Mouse (Mus musculus): ENCODE results near the gene Ppp1r12b.

DNA sequence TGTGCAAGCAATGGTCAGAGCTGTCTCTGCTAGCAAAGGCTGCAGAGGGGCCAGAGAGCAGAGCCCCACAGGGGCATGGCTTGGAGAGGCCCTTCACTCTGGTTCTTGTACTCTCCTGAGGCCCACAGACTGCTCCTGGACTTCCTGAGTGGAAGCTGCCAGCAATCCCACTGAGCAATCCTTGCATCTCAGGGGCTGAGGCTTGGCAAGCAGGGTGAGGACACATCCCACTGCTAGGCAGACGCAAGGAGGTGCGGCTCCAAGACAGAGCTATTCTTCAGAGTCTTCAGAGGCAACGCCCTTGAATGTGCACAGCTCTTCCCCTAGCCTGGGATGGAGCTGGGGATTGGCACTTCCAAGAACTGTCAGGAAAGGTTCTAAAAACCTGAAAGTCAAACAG is 198.5 kb downstream of the Ppp1r12b start:
- TF ChIP-seq POLR2A (IDR thresholded peaks at IDR 0.05; ENCODE audit: low read depth, low read length) (no peak), CTCF (IDR thresholded peaks at IDR 0.05; ENCODE audit: extremely low read depth, insufficient read depth, insufficient read length, insufficient replicate concordance) (no peak)

Measured in spleen, adult 2 months (tissue).